Mouse (Mus musculus) ovary, postnatal 36 days (tissue): ENCODE data around the gene Pde1b.

ENCODE experiments used
- DNase-seq: peaks from one replicate; pipeline ENCODE4 v3.0.0; 2022; ENCODE audit warnings: low spot score, mixed read lengths

Pde1b gene

GRCm38 (mm10) chr15:103509317-103509716 lies 6.5 kb downstream of the Pde1b start:
- DNase-seq: no peak

- no peak for DNase-seq
Measured at GRCm38 (mm10) chr15:103511652-103512051, 8.8 kb downstream of the Pde1b start.

GRCm38 (mm10) chr15:103513621-103514031 lies 10.8 kb downstream of the Pde1b start:
- no peak for DNase-seq

- DNase-seq: peak; percentile 50
Measured at GRCm38 (mm10) chr15:103514119-103514518, 11.3 kb downstream of the Pde1b start.

- no peak for DNase-seq
Measured at GRCm38 (mm10) chr15:103514914-103515313, 12.1 kb downstream of the Pde1b start.

- no peak for DNase-seq
Measured at GRCm38 (mm10) chr15:103518600-103519385, 16.0 kb downstream of the Pde1b start.

GRCm38 (mm10) chr15:103519386-103520378 lies 16.8 kb downstream of the Pde1b start:
- DNase-seq: no peak

GRCm38 (mm10) chr15:103522458-103523099 lies 19.7 kb downstream of the Pde1b start:
- DNase-seq: no peak

- no peak for DNase-seq
Measured at GRCm38 (mm10) chr15:103523156-103523555, 20.3 kb downstream of the Pde1b start.

GRCm38 (mm10) chr15:103530372-103530771 lies 27.5 kb downstream of the Pde1b start:
- peak; percentile 34 for DNase-seq

- no peak for DNase-seq
Measured at GRCm38 (mm10) chr15:103534054-103534620, 31.3 kb downstream of the Pde1b start.

- DNase-seq: no peak
Measured at GRCm38 (mm10) chr15:103535030-103535429, 32.2 kb downstream of the Pde1b start.

GRCm38 (mm10) chr15:103535786-103536185 lies 33.0 kb downstream of the Pde1b start:
- DNase-seq: no peak

GRCm38 (mm10) chr15:103536456-103536855 lies 33.6 kb downstream of the Pde1b start:
- no peak for DNase-seq

- DNase-seq: no peak
Measured at GRCm38 (mm10) chr15:103537011-103537821, 34.4 kb downstream of the Pde1b start.

GRCm38 (mm10) chr15:103537822-103538213 lies 35.0 kb downstream of the Pde1b start, which contains the start of gene Ppp1r1a:
Gene Ppp1r1a (minus strand): TSS chr15:103538003.
- DNase-seq: peak; percentile 57

- no peak for DNase-seq
Measured at GRCm38 (mm10) chr15:103539259-103539658, 36.4 kb downstream of the Pde1b start.

- no peak for DNase-seq
Measured at GRCm38 (mm10) chr15:103540646-103541045, 37.8 kb downstream of the Pde1b start.

- no peak for DNase-seq
Measured at GRCm38 (mm10) chr15:103542526-103542925, 39.7 kb downstream of the Pde1b start.

GRCm38 (mm10) chr15:103547983-103548382 lies 45.1 kb downstream of the Pde1b start:
- no peak for DNase-seq

- no peak for DNase-seq
Measured at GRCm38 (mm10) chr15:103549475-103549874, 46.6 kb downstream of the Pde1b start.
